Mouse (Mus musculus): ENCODE measurements at regions not wholly inside any gene's neighbourhood (a gene's known extent, or its start where the extent isn't known, plus 50 kb on each side); places are given as distances from the start of the nearest gene placed in this dataset.

GRCm38 (mm10) chr3:144010558-144010957 is 194.5 kb downstream of the Lmo4 start:
- DNase-seq: peak; percentile 15

DNA sequence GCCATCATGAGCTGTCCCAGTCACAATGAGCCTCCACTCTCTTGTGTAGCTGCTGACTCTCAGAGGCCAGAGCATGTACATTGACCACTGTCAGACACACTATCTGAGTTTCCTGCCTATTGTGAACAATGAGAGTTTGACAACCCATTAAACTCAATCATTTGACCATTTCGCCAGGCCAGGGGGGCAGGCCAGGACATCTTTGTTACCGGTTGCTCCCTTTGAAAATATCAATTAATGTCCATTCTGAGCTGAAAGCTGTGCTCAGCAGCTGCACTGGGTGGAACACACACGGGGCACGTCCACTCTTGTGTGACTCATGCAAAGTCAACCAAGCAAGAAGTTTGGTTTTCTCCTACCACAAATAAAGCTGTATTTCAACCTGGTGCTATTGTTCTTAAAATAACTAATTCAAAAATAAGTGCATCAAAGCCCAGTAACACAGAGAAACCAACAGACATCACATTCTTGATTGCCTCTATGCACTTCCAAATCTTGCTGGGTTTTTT is 197.9 kb downstream of the Lmo4 start:
- DNase-seq: no peak

DNA sequence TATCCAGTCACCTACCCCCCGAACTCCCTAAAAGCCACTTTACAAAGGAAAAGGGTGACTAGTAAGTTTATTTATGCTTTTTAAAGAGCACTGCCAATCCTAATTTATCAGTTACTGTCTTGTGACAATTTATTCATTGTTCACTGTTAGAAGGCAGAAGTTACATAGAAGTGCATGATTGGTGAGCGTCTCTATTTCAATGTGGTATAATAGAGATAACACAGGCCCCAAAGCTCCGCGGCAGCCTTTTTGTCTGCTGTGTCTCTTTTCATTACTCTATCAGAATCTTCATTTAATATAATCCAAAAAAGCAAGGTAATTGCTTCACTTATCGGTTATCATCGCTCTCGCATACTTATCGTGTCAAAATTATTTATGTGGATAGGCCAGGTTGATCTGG is 207.1 kb downstream of the Lmo4 start:
- no peak for DNase-seq

GRCm38 (mm10) chr3:143995045-143995444 is 210.0 kb downstream of the Lmo4 start:
- no peak for DNase-seq

DNA sequence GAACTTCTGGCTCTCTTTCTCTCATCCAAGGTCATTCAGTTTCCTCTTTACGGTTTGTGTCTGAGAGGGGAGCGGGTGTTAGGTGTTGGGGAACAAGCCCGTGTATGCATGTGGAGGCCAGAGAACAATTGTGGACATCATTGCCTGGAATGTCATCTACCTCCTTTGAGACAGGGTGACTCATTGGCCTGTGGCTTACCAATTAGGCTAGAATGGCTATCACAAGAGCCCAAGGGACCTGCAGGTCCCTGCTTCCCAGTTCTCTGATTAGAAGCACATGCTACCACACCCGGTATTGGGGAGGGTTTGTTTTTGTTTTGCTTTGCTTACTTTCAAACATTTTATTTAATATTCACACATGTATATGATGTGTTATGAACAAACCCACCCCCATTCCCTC is 216.0 kb downstream of the Lmo4 start:
- DNase-seq: no peak

- no peak for DNase-seq
These were observed 217.0 kb downstream of the Lmo4 start for GRCm38 (mm10) chr3:143988037-143988436.

DNA sequence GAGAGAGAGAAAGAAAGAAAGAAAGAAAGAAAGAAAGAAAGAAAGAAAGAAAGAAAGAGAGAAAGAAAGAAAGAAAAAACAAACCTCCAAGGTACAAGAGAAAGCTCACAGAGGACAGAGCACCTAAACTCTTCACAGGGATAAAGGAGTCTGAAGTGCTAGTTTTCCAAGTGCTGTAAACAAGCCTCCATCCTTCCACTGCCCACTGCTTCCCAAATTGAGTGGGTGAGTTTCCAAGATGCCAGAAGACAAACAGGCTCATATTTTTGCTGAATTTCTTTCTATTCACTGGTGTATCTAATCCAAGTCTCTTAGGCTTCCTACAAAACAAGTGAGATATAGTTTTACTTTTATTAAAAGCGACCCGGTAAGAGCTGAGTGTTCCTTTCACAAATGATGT is 218.2 kb downstream of the Lmo4 start:
- DNase-seq: no peak

- DNase-seq: no peak
These were observed 218.9 kb downstream of the Lmo4 start for GRCm38 (mm10) chr3:143986200-143986506.

DNA sequence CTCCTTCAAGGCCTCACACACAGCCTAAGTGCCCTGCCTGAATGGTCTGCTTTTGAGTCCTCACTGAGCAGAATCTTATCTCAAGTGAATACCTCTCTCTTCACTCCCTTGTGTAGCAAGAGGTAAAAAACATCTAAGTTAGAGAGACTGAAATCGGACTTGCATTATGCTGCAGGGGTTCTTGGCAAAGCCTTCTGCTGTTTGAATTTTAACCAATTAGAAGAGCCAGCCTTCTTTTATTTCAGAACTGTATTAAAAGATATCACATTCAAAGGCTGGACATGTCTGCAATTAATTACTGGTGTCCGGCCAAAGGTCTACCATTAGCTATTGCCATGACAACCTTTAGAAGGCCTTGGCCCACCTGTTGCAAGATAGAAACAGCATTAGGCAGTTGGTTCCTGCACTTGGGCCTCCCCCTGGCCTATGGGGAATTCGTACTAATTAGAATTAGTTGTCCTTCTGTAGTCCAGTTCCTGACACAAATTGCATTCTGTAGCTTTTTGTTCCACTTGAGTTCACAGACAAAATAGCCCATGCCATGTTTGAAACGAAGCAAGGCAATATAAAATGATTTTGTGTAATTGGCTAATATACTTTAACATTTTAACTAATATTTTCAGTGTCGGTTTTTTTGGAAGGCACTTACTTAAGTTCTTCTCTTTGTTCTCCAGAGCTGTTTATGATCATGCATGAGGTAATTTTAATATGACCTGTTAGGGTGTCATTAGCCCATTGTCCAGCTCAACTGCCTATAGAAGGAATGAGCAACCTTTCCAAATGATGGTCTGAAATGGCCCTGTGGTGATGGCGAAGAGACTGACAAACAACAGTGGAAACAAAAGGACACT is 219.4 kb downstream of the Lmo4 start:
- no peak for DNase-seq

- DNase-seq: no peak
These were observed 226.3 kb downstream of the Lmo4 start for GRCm38 (mm10) chr3:143978703-143979102.

DNA sequence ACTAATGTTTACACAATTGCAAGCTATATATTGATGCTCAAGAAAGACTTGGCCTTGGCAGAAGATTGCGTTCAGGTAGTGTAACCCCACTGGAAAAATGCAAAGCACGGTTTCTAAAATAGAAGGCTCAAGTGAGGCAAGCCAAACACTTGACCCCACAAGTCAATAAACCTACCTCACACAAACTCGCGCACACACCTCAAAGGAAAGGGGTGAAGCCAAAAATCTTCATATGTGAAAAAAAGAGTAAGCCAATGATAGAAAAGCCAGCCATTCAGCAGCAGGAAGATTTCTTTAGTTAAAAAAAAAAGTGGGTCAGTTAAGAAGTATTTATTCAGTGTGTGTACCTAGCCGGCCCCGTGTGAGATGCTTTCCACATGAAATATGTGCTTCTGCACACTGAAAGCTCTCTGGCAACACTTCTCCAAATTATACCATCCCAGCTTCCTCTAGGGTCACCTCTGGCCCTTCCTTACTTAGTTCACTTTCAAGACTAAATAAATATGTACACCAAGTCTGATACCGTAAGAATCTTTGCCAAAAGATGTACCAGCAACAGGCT is 227.1 kb downstream of the Lmo4 start:
- DNase-seq: no peak

- no peak for DNase-seq
These were observed 231.4 kb downstream of the Lmo4 start for GRCm38 (mm10) chr3:143973582-143973981.

- DNase-seq: no peak
These were observed 232.7 kb downstream of the Lmo4 start for GRCm38 (mm10) chr3:143972351-143972750.

GRCm38 (mm10) chr3:143970771-143971170 is 234.2 kb downstream of the Lmo4 start:
- DNase-seq: peak; percentile 14

GRCm38 (mm10) chr3:143955508-143955907 is 249.5 kb downstream of the Lmo4 start:
- no peak for DNase-seq

GRCm38 (mm10) chr3:143954822-143955221 is 250.2 kb downstream of the Lmo4 start:
- no peak for DNase-seq

- no peak for DNase-seq
These were observed 252.7 kb downstream of the Lmo4 start for GRCm38 (mm10) chr3:143952289-143952688.

- DNase-seq: no peak
These were observed 255.4 kb downstream of the Lmo4 start for GRCm38 (mm10) chr3:143949656-143950055.

- no peak for DNase-seq
These were observed 255.9 kb downstream of the Lmo4 start for GRCm38 (mm10) chr3:143949026-143949637.

GRCm38 (mm10) chr3:143947938-143948267 is 257.1 kb downstream of the Lmo4 start:
- DNase-seq: no peak

DNA sequence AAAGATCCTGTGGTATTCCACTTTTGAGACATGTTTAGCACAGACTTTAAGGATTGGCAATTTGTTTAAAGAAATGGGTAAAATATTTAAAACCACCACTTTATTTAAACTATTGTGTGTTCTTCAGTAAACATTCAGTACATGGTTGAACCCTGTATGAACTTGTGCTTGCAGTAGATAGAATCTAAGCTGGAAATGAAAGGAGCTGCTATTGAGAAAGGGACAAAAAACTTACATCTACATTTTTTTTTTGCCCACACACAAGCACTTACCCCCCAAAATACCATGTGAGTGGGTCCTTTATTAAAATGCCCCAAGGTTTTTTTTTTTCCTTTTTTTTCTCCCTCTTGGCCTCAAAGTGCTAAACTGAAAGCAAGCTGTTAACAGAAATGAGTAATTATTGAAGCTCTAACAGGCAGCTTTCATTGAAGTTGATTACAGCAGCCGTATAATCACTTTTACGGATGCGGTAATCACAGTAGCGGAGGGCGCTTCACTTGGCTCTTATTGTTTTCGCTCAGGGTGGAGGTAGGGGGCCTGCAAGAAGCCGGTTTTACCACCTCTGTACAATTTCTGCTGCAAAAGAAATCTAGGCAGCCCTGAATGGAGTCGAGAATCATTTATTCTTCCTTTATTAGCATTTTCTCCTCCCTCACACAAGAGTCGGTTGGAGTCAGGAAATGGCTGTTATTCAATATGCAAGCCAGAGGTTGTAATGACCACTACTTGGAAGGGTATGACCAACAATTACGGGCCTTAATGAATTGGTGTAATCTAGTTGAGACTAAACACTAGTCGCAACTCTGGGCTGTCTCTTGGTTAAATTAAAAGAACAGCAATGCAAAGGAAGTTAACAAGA is 257.7 kb downstream of the Lmo4 start:
- no peak for DNase-seq

DNA sequence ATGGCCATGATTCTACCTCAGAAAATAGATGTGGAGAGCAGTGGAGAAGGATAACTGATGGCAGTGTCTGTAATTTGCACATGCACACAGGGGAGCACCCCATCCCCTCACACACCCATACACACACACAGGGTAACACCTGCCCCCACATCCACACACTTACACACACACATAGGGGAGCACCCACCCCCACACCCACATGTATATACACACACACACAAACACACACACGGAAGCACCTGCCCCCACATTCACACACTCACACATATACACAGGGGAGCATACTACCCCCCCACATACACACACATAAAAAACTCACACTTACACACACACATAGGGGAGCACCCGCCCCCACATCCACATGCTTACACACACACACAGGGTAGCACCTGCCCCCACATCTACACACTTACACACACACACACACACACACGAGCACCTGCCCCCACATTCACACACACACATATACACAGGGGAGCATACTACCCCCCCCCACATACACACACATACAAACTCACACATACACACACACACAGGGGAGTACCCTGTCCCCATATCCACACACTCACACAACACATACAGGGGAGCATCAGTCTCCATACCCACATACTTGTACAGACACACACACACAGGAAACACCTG is 265.8 kb downstream of the Lmo4 start:
- no peak for DNase-seq

GRCm38 (mm10) chr3:143925322-143925721 is 279.7 kb downstream of the Lmo4 start:
- DNase-seq: no peak
